Mouse (Mus musculus): ENCODE measurements around the gene Cd164l2. TPM values are rescaled to one million over a fixed set of nuclear protein-coding genes. Genes with fewer than 3 reads are reported as not detected.

Gene Cd164l2
- polyA plus RNA-seq, 1 experiment = 0.23 TPM

DNA sequence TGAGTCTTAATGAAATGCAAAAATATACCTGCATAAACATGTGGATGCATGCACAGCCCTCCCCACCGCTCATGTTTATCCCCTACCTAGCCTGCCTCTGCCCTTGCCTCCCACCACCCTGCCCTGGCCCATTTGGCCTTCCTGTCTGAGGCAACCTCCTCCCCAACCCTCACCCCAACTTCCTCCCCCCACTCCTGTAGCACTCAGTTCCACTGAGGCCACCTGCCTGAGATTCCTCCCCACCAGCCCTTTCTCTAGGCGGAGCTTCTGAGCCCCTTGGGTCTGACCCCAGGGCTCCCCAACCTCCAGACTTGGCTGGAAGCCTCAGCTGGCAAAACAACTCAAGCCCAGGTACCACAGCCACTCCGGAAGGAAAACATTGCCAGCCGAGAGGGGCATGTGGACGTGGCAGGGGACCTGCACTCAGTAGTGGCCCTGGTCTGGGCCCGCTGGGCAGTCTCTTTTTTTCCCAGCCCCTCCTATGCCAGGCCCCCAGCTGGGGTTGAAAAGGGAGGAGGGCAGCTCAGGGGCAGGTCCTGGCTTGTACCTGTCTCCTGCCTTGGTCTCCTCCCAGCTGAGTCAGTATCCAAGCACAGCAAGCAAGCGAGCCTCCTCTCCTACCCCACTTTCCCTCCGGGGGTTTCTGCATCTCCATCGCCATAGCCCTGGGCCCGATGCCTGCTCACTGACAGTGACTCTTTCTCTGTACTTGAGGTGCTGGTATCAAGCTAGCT is 49.9 kb downstream of the Cd164l2 start:
- H3K79me3 ChIP-seq (ENCODE audit: low read depth) = no peaks in the 10 kb centered on the region
- H3K27me3 ChIP-seq (ENCODE audit: control insufficient read depth, insufficient read depth, insufficient read length) = peaks cover 13% of the 10 kb centered on the region
- H3K36me3 ChIP-seq (ENCODE audit: control insufficient read depth, insufficient read depth) = peaks cover 14% of the 10 kb centered on the region
- no peak overlapping the region for H3K4me3 ChIP-seq (ENCODE audit: insufficient read depth, poor library complexity, severe bottlenecking)
- no peak overlapping the region for H3ac ChIP-seq (ENCODE audit: control insufficient read depth, insufficient read length, low read depth)
- TF ChIP-seq CTCF (IDR thresholded peaks at IDR 0.05; ENCODE audit: control insufficient read depth, insufficient read depth, insufficient read length) (no peak), MYOG (IDR thresholded peaks at IDR 0.05; ENCODE audit: control insufficient read depth, extremely low read depth, insufficient read length) (no peak), FOSL1 (IDR thresholded peaks at IDR 0.05; ENCODE audit: insufficient read depth, low read length, poor library complexity, severe bottlenecking) (no peak), USF1 (IDR thresholded peaks at IDR 0.05; ENCODE audit: low read depth) (no peak), MYOD1 (IDR thresholded peaks at IDR 0.05; ENCODE audit: control insufficient read depth, insufficient read length, low read depth) (no peak), MAX (IDR thresholded peaks at IDR 0.05) (no peak), CEBPB (IDR thresholded peaks at IDR 0.05; ENCODE audit: low read depth) (no peak)
- no peaks in the 10 kb centered on the region for H3K79me2 ChIP-seq (ENCODE audit: control insufficient read depth, insufficient read depth)

DNA sequence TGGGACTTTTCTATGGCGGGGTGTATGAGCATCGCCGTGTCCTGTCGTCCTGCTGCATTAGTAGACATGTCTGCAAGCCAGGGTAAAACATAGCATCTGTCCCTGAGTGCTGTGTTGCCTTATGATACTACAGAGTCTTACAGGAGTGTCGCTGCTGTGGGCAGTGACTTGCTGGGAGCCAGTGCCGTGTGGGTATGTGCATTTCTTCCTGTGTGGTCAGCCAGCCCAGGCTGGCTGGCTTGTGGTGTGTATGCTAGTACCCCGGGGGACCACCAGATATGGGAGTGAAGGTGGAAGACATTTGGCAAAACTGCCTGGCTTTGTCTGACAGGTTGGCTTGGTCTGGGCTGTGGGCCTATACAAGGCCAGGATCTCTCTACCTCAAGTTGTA is 50.4 kb downstream of the Cd164l2 start:
- H3K79me3 ChIP-seq (ENCODE audit: low read depth) = no peaks in the 10 kb centered on the region
- no peak overlapping the region for H3K4me3 ChIP-seq (ENCODE audit: insufficient read depth, poor library complexity, severe bottlenecking)
- H3ac ChIP-seq (ENCODE audit: control insufficient read depth, insufficient read length, low read depth) = no peak overlapping the region
- H3K79me2 ChIP-seq (ENCODE audit: control insufficient read depth, insufficient read depth) = no peaks in the 10 kb centered on the region
- H3K36me3 ChIP-seq (ENCODE audit: control insufficient read depth, insufficient read depth) = peaks cover 20% of the 10 kb centered on the region
- peaks cover 8% of the 10 kb centered on the region for H3K27me3 ChIP-seq (ENCODE audit: control insufficient read depth, insufficient read depth, insufficient read length)
- TF ChIP-seq FOSL1 (IDR thresholded peaks at IDR 0.05; ENCODE audit: insufficient read depth, low read length, poor library complexity, severe bottlenecking) = no peak

DNA sequence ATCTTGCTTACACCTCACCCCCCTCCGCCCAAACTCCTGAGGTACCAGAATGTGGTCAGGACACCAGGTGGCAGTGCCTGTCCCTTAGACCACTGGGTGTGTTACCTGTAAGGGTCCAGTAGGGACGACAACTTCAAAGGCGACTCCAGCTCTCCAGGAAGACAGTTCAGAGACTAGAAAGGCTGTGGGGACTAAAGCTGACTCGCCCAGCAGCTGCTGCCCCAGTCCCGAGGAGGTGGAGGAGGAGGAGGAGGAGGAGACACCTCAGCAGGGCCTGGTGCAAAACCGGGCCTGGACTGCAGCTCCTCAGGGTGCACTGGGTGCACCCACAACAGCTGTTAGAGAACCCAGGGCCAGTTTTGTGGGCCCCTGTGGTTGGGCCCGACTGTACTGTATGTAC is 51.0 kb downstream of the Cd164l2 start, which contains the start of gene Sytl1:
TSS of gene Sytl1 (minus strand) at position 232 of the 400 bp plus-strand sequence.
- no peak within 1 kb of the TSS for H3K4me3 ChIP-seq (ENCODE audit: insufficient read depth, poor library complexity, severe bottlenecking)
- no peak for TF ChIP-seq USF1 (IDR thresholded peaks at IDR 0.05; ENCODE audit: low read depth)
- no peak for TF ChIP-seq FOSL1 (IDR thresholded peaks at IDR 0.05; ENCODE audit: insufficient read depth, low read length, poor library complexity, severe bottlenecking)
- no peak for TF ChIP-seq CTCF (IDR thresholded peaks at IDR 0.05; ENCODE audit: control insufficient read depth, insufficient read depth, insufficient read length)
- no peak for TF ChIP-seq MAX (IDR thresholded peaks at IDR 0.05)
- TF ChIP-seq MYOD1 (IDR thresholded peaks at IDR 0.05; ENCODE audit: control insufficient read depth, insufficient read length, low read depth) = no peak
- no peak for TF ChIP-seq MYOG (IDR thresholded peaks at IDR 0.05; ENCODE audit: control insufficient read depth, extremely low read depth, insufficient read length)
- no peak for TF ChIP-seq CEBPB (IDR thresholded peaks at IDR 0.05; ENCODE audit: low read depth)
- H3K79me2 ChIP-seq (ENCODE audit: control insufficient read depth, insufficient read depth) = no peaks in the 10 kb centered on the region

DNA sequence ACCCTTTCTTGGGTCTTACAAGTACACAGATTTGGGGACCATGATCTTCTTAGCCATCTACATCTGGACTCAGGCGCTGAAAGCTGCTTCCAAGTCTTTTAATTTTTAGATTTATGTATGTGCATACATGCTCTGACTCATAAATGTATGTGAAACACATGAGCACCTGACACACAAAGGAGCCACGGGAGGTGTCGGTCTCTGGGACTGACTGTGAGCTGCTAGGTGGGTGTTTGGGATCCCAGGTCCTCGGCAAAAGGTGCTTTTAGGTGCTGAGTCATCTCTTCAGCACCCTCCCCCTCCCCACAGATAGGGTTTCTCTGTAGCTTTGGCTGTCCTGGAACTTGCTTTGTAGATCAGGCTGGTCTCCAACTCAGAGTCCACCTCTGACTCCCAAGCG is 51.8 kb downstream of the Cd164l2 start:
- H3K36me3 ChIP-seq (ENCODE audit: control insufficient read depth, insufficient read depth) = peaks cover 24% of the 10 kb centered on the region
- H3K27me3 ChIP-seq (ENCODE audit: control insufficient read depth, insufficient read depth, insufficient read length) = no peaks in the 10 kb centered on the region
- no peaks in the 10 kb centered on the region for H3K79me2 ChIP-seq (ENCODE audit: control insufficient read depth, insufficient read depth)
- no peak overlapping the region for H3K4me3 ChIP-seq (ENCODE audit: insufficient read depth, poor library complexity, severe bottlenecking)
- H3K79me3 ChIP-seq (ENCODE audit: low read depth) = no peaks in the 10 kb centered on the region
- no peak overlapping the region for H3ac ChIP-seq (ENCODE audit: control insufficient read depth, insufficient read length, low read depth)
- TF ChIP-seq MYOD1 (IDR thresholded peaks at IDR 0.05; ENCODE audit: control insufficient read depth, insufficient read length, low read depth) (no peak), CTCF (IDR thresholded peaks at IDR 0.05; ENCODE audit: control insufficient read depth, insufficient read depth, insufficient read length) (no peak), MYOG (IDR thresholded peaks at IDR 0.05; ENCODE audit: control insufficient read depth, extremely low read depth, insufficient read length) (no peak), MAX (IDR thresholded peaks at IDR 0.05) (no peak), USF1 (IDR thresholded peaks at IDR 0.05; ENCODE audit: low read depth) (no peak), FOSL1 (IDR thresholded peaks at IDR 0.05; ENCODE audit: insufficient read depth, low read length, poor library complexity, severe bottlenecking) (no peak), CEBPB (IDR thresholded peaks at IDR 0.05; ENCODE audit: low read depth) (no peak)

More for the DNA sequence above, 51.0 kb downstream of the Cd164l2 start, which contains the start of gene Sytl1:
- H3ac ChIP-seq (ENCODE audit: control insufficient read depth, insufficient read length, low read depth) = no peak within 1 kb of the TSS
- peaks cover 3% of the 10 kb centered on the region for H3K27me3 ChIP-seq (ENCODE audit: control insufficient read depth, insufficient read depth, insufficient read length)
- peaks cover 24% of the 10 kb centered on the region for H3K36me3 ChIP-seq (ENCODE audit: control insufficient read depth, insufficient read depth)
- no peaks in the 10 kb centered on the region for H3K79me3 ChIP-seq (ENCODE audit: low read depth)

DNA sequence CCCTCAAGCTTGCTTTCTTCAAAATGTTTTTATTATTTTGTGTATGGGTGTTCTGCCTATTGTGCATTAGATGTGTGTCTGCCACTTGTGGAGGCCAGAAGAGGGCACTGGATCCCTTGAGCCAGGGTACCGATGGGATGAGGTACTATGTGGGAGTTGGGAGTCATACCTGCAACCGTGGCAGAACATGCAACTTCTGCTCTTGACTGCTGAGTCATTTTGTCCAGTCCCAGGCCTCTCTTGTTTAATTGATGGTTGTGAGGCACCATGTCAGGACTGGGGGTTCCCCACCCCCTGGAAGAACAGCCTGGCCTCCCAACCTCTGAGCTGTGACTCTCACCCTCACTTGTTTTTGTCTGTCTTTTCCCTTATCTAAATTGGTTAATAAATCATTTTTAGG is 52.6 kb downstream of the Cd164l2 start:
- peaks cover 32% of the 10 kb centered on the region for H3K36me3 ChIP-seq (ENCODE audit: control insufficient read depth, insufficient read depth)
- peaks cover 3% of the 10 kb centered on the region for H3K79me2 ChIP-seq (ENCODE audit: control insufficient read depth, insufficient read depth)
- H3K27me3 ChIP-seq (ENCODE audit: control insufficient read depth, insufficient read depth, insufficient read length) = no peaks in the 10 kb centered on the region
- TF ChIP-seq CTCF (IDR thresholded peaks at IDR 0.05; ENCODE audit: control insufficient read depth, insufficient read depth, insufficient read length) = no peak
- TF ChIP-seq FOSL1 (IDR thresholded peaks at IDR 0.05; ENCODE audit: insufficient read depth, low read length, poor library complexity, severe bottlenecking) = no peak
- TF ChIP-seq USF1 (IDR thresholded peaks at IDR 0.05; ENCODE audit: low read depth) = no peak
- no peak for TF ChIP-seq MAX (IDR thresholded peaks at IDR 0.05)
- TF ChIP-seq CEBPB (IDR thresholded peaks at IDR 0.05; ENCODE audit: low read depth) = no peak
- TF ChIP-seq MYOG (IDR thresholded peaks at IDR 0.05; ENCODE audit: control insufficient read depth, extremely low read depth, insufficient read length) = no peak
- H3K79me3 ChIP-seq (ENCODE audit: low read depth) = no peaks in the 10 kb centered on the region
- H3K4me3 ChIP-seq (ENCODE audit: insufficient read depth, poor library complexity, severe bottlenecking) = no peak overlapping the region
- H3ac ChIP-seq (ENCODE audit: control insufficient read depth, insufficient read length, low read depth) = no peak overlapping the region

DNA sequence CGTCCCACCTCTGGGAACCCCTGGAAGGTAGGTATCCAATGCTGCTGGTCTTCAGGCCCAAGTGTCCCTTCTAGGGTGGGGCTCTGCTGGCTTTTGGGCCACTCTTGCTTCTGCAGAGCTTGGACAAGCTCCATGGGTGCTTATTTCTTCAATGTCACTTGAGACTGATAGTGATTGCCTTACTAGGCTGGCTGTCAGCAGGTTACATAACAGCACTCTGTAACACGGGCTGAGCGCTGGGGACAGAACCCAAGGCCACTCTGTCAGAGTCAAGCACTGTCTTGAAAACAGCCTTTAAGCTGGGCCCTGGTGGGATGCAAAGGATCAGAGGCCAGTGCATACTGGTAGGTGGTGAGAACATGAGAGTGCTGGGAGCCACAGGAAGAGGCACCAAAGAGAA is 53.4 kb downstream of the Cd164l2 start:
- Histone ChIP-seq H3K79me2 (ENCODE audit: control insufficient read depth, insufficient read depth) (peaks cover 10% of the 10 kb centered on the region), H3K4me3 (ENCODE audit: insufficient read depth, poor library complexity, severe bottlenecking) (no peak overlapping the region), H3K27me3 (ENCODE audit: control insufficient read depth, insufficient read depth, insufficient read length) (no peaks in the 10 kb centered on the region), H3K36me3 (ENCODE audit: control insufficient read depth, insufficient read depth) (peaks cover 38% of the 10 kb centered on the region), H3ac (ENCODE audit: control insufficient read depth, insufficient read length, low read depth) (no peak overlapping the region), H3K79me3 (ENCODE audit: low read depth) (no peaks in the 10 kb centered on the region)
- TF ChIP-seq MYOG (IDR thresholded peaks at IDR 0.05; ENCODE audit: control insufficient read depth, extremely low read depth, insufficient read length) (no peak), USF1 (IDR thresholded peaks at IDR 0.05; ENCODE audit: low read depth) (no peak)
